Mouse (Mus musculus): ENCODE results near the gene Inhbc. TPM values are rescaled to one million over a fixed set of nuclear protein-coding genes. Genes with fewer than 3 reads are reported as not detected.

The Inhbc gene
- polyA plus RNA-seq, 1 experiment, result not detected

DNA sequence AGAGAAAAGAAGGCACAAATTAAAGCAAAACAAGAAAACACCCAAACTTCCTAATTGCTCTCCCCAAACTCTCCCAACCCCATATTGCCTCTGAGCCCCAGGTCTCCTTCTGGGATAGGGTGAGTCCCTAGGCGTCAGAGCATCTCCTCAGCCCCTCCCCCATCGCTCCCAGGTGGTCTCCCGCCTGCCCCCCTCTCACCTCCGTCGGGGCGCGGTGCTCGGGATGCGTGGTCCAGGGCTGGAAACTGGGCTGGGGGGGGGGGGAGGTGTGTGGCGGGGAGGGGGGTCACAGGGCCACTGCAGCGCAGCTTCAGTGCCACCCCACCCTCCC lies 28.9 kb downstream of the Inhbc start:
- Histone ChIP-seq H3K27ac (ENCODE audit: insufficient read depth, low read length) (peak overlapping the region; percentile 94), H3K36me3 (ENCODE audit: control insufficient read depth, insufficient read depth, low read length, poor library complexity, severe bottlenecking) (no peaks in the 10 kb centered on the region), H3K4me1 (ENCODE audit: control insufficient read depth, insufficient read depth, low read length) (no peaks in the 10 kb centered on the region), H3K9ac (ENCODE audit: low read depth, poor library complexity, severe bottlenecking) (peak overlapping the region; percentile 88), H3K4me3 (ENCODE audit: low read depth, low read length) (peak overlapping the region; percentile 94), H3K9me3 (replicated peaks; ENCODE audit: control insufficient read depth, insufficient read depth, low read length, poor library complexity, severe bottlenecking) (no peaks in the 10 kb centered on the region), H3K27me3 (ENCODE audit: control insufficient read depth, insufficient read depth, low read length, poor library complexity, severe bottlenecking) (no peaks in the 10 kb centered on the region)
- TF ChIP-seq POLR2A (IDR thresholded peaks at IDR 0.05; ENCODE audit: insufficient read depth, low read length), result no peak
- no peak for TF ChIP-seq EP300 (IDR thresholded peaks at IDR 0.05; ENCODE audit: insufficient read depth, low read depth, low read length)
- no peak for TF ChIP-seq CTCF (IDR thresholded peaks at IDR 0.05; ENCODE audit: low read depth, low read length)

DNA sequence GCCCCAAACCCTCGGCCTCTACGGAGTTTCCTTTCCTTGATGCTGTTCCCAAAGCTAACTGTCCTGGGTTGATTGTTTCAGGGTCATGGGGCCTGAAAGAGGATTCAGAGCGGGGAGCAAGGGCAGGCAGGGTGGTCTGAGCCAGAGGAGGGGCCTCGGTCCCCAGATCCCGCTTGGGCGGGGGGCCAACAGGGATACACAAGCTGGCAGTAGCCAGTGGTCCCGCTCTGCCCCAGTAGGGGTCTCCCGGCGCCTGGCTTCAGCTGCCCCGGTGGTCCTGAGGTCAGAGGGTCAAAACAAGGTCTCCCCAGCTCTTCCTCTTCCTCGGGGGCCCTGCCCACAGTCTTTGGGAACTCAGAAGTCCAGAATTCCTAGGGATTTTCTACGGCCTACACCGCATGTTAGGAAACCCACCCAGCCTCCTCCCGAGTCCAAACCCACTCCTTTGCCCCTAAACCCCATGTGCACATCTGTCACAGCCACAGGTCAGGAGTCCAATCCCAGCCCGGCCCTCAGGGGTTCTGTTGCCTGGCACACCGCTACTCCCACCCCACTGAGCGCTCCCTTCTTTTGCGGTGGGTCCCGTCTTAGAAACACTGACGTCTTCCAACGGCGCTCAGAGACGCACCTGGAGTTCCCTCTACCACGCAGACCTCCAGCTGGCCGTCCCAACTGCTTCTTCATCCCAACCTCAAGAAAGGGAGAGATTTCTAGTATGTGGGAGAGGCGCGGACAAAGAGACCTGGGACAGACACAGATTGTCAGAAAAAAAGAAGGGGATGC lies 29.5 kb downstream of the Inhbc start:
- H3K9ac ChIP-seq (ENCODE audit: low read depth, poor library complexity, severe bottlenecking), result peak overlapping the region; percentile 88
- peaks cover 2% of the 10 kb centered on the region for H3K4me1 ChIP-seq (ENCODE audit: control insufficient read depth, insufficient read depth, low read length)
- H3K27me3 ChIP-seq (ENCODE audit: control insufficient read depth, insufficient read depth, low read length, poor library complexity, severe bottlenecking), result no peaks in the 10 kb centered on the region
- peak overlapping the region; percentile 94 for H3K4me3 ChIP-seq (ENCODE audit: low read depth, low read length)
- 0 out of 2 replicates have a peak, but pooled peaks have one; percentile 15 for TF ChIP-seq EP300 (IDR thresholded peaks at IDR 0.05; ENCODE audit: insufficient read depth, low read depth, low read length)
- TF ChIP-seq CTCF (IDR thresholded peaks at IDR 0.05; ENCODE audit: low read depth, low read length), result peak; percentile 7
- TF ChIP-seq POLR2A (IDR thresholded peaks at IDR 0.05; ENCODE audit: insufficient read depth, low read length), result no peak
- H3K9me3 ChIP-seq (replicated peaks; ENCODE audit: control insufficient read depth, insufficient read depth, low read length, poor library complexity, severe bottlenecking), result no peaks in the 10 kb centered on the region
- peak overlapping the region; percentile 94 for H3K27ac ChIP-seq (ENCODE audit: insufficient read depth, low read length)
- H3K36me3 ChIP-seq (ENCODE audit: control insufficient read depth, insufficient read depth, low read length, poor library complexity, severe bottlenecking), result no peaks in the 10 kb centered on the region

DNA sequence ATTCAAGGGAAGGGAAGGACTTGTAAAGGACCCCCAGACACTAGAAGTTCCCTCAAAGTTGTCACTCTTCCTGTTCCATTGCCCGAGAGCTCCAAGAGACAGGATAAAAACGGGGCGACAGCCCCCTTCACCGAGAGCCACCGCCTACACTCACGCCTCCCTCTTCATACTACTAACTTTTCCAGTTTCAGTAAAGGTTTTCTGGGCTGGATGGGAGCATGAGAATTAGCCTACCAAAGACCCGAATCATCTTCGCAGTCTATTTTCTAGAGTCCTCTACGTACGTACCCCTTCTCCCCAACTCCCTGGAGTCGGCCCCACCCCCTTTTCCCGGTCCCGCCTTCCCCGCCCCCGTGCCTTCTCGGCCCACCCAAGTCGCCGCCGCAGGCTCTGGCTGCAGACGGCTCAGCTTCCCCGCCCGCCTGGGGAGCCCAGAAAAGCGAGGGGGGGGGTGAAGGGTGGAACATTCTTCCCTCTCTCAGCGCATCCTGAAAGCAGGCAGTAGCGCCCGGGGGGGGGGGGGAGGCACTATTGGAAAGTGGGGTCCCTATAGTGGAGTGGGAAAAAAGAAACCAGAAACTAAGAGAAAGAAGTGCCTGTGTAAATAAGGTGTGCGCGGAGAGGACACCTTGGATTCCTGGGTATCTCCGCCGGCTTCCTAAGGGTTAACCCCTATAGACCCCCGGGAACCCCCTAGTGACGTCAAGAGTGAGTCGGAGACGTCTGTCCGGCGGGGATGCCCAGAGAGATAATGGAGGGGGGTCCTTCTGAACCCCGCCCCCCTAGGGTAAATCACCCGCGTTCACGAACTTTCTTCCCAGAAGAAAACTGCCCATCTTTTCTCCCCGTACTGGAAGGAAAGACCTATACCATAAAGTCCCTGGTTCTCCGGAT lies 30.3 kb downstream of the Inhbc start:
- H3K4me1 ChIP-seq (ENCODE audit: control insufficient read depth, insufficient read depth, low read length), result peaks cover 2% of the 10 kb centered on the region
- H3K27me3 ChIP-seq (ENCODE audit: control insufficient read depth, insufficient read depth, low read length, poor library complexity, severe bottlenecking), result no peaks in the 10 kb centered on the region
- TF ChIP-seq POLR2A (IDR thresholded peaks at IDR 0.05; ENCODE audit: insufficient read depth, low read length) (no peak), EP300 (IDR thresholded peaks at IDR 0.05; ENCODE audit: insufficient read depth, low read depth, low read length) (no peak), CTCF (IDR thresholded peaks at IDR 0.05; ENCODE audit: low read depth, low read length) (no peak)
- peak overlapping the region; percentile 94 for H3K4me3 ChIP-seq (ENCODE audit: low read depth, low read length)
- H3K36me3 ChIP-seq (ENCODE audit: control insufficient read depth, insufficient read depth, low read length, poor library complexity, severe bottlenecking), result 0 out of 2 replicates have a peak, but pooled peaks cover 2% of the 10 kb centered on the region
- H3K9me3 ChIP-seq (replicated peaks; ENCODE audit: control insufficient read depth, insufficient read depth, low read length, poor library complexity, severe bottlenecking), result no peaks in the 10 kb centered on the region
- peak overlapping the region; percentile 94 for H3K27ac ChIP-seq (ENCODE audit: insufficient read depth, low read length)
- H3K9ac ChIP-seq (ENCODE audit: low read depth, poor library complexity, severe bottlenecking), result peak overlapping the region; percentile 88

DNA sequence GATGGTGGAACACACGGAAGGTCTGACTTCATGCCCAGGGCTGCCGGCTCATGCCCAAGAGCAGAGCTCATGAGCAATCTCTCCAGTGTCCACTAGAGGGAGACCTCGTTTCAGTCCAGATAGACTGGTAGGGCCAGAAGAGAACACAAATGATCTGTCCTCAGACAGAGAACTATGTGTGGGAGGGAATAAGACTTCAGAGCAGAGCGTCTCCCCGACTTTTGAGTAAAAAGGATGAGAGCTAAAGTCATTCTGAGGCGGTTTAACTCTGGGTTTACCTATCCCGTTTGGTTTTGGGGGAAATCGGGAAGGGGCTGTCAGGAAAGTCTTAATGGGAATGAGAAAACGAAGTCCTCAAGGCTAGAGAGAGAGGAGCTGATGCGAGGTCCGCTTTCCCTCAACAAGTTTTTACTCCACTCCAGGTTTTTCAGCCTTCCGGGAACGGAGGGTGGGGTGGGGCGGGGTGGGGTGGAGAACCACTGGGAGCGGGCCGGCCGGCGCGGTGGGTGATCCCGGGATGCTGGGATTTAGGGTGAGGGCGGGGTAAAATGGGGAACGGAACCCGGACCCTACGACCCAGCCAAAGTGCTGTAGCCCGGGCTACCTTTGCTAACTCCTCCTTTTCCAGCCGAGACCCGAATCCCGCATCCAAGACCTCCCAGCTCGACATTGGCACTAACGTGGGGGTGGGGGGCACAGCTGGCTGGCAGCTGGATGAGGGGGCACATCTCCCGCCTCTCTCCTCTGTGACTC lies 31.1 kb downstream of the Inhbc start:
- 0 out of 2 replicates have a peak, but pooled peaks cover 2% of the 10 kb centered on the region for H3K36me3 ChIP-seq (ENCODE audit: control insufficient read depth, insufficient read depth, low read length, poor library complexity, severe bottlenecking)
- H3K4me3 ChIP-seq (ENCODE audit: low read depth, low read length), result peak overlapping the region; percentile 79
- H3K27me3 ChIP-seq (ENCODE audit: control insufficient read depth, insufficient read depth, low read length, poor library complexity, severe bottlenecking), result no peaks in the 10 kb centered on the region
- H3K9ac ChIP-seq (ENCODE audit: low read depth, poor library complexity, severe bottlenecking), result peak overlapping the region; percentile 88
- no peaks in the 10 kb centered on the region for H3K9me3 ChIP-seq (replicated peaks; ENCODE audit: control insufficient read depth, insufficient read depth, low read length, poor library complexity, severe bottlenecking)
- peaks cover 2% of the 10 kb centered on the region for H3K4me1 ChIP-seq (ENCODE audit: control insufficient read depth, insufficient read depth, low read length)
- TF ChIP-seq EP300 (IDR thresholded peaks at IDR 0.05; ENCODE audit: insufficient read depth, low read depth, low read length), result 0 out of 2 replicates have a peak, but pooled peaks have one; percentile 42
- no peak for TF ChIP-seq POLR2A (IDR thresholded peaks at IDR 0.05; ENCODE audit: insufficient read depth, low read length)
- peak; percentile 74 for TF ChIP-seq CTCF (IDR thresholded peaks at IDR 0.05; ENCODE audit: low read depth, low read length)
- peak overlapping the region; percentile 94 for H3K27ac ChIP-seq (ENCODE audit: insufficient read depth, low read length)

DNA sequence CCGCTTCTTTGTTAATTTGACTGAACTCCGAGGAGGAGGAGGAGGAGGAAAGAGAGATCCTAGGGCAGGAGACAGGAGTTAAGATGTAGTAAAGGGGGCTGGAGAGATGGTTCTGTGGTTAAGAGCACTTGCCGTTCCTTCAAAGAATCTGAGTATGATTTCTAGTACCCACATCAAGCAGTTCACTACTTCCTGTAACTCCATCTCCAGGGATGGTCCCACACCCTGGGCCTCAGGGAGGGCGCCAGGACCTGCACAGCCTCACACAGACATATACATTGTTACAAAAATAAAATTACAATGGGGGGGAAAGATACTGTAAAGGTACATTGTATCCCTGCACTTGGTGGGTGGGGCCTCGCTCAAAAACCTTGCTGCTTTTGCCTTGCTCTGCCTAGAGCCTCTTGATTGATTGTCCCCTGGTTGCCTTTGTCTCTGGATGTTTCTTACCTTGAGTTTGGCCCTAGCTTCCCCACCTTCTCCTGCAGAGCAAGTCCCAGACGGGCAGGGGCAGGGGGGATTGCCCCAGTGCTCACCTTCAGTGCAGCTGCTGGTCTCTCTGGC lies 32.6 kb downstream of the Inhbc start:
- Histone ChIP-seq H3K9ac (ENCODE audit: low read depth, poor library complexity, severe bottlenecking) (peak overlapping the region; percentile 88), H3K4me1 (ENCODE audit: control insufficient read depth, insufficient read depth, low read length) (peaks cover 2% of the 10 kb centered on the region), H3K9me3 (replicated peaks; ENCODE audit: control insufficient read depth, insufficient read depth, low read length, poor library complexity, severe bottlenecking) (no peaks in the 10 kb centered on the region), H3K27me3 (ENCODE audit: control insufficient read depth, insufficient read depth, low read length, poor library complexity, severe bottlenecking) (no peaks in the 10 kb centered on the region), H3K36me3 (ENCODE audit: control insufficient read depth, insufficient read depth, low read length, poor library complexity, severe bottlenecking) (peaks cover 4% of the 10 kb centered on the region; the same call in 1 of the 2 replicates), H3K27ac (ENCODE audit: insufficient read depth, low read length) (peak overlapping the region; percentile 88), H3K4me3 (ENCODE audit: low read depth, low read length) (peak overlapping the region; percentile 41)
- TF ChIP-seq POLR2A (IDR thresholded peaks at IDR 0.05; ENCODE audit: insufficient read depth, low read length) (no peak), CTCF (IDR thresholded peaks at IDR 0.05; ENCODE audit: low read depth, low read length) (no peak), EP300 (IDR thresholded peaks at IDR 0.05; ENCODE audit: insufficient read depth, low read depth, low read length) (no peak)

Data from ES-Bruce4 (cell line).